Mouse (Mus musculus) thymus, adult 2 months (tissue): ENCODE measurements around the gene 1700021F05Rik.

ENCODE experiments used
- CTCF ChIP-seq: fragments of 200-500 bp; IDR thresholded peaks from 2 replicates; pipeline ENCODE4 v1.5.1; 2012; ENCODE audit warnings: mild to moderate bottlenecking, control low read depth, low read length, moderate library complexity, borderline replicate concordance; ENCODE audit not compliant: control insufficient read depth, poor library complexity, insufficient read depth; ENCODE audit errors: extremely low read depth
- POLR2A ChIP-seq: fragments of 200-500 bp; IDR thresholded peaks from 2 replicates; pipeline ENCODE4 v1.6.1; 2012; ENCODE audit warnings: mild to moderate bottlenecking, low read length, control low read depth, moderate library complexity; ENCODE audit not compliant: control insufficient read depth, poor library complexity, insufficient read depth; ENCODE audit errors: extremely low read depth

GRCm38 (mm10) chr10:43561311-43561710 lies 20.5 kb upstream of the 1700021F05Rik start:
- TF ChIP-seq CTCF (no peak), POLR2A (no peak)
